Mouse (Mus musculus): Measurements from ENCODE around the gene Pyroxd2. TPM values are rescaled to one million over a fixed set of nuclear protein-coding genes. Genes with fewer than 3 reads are reported as not detected.

The Pyroxd2 gene
- polyA plus RNA-seq, 1 experiment from 2014 or later: 1.5 TPM

DNA sequence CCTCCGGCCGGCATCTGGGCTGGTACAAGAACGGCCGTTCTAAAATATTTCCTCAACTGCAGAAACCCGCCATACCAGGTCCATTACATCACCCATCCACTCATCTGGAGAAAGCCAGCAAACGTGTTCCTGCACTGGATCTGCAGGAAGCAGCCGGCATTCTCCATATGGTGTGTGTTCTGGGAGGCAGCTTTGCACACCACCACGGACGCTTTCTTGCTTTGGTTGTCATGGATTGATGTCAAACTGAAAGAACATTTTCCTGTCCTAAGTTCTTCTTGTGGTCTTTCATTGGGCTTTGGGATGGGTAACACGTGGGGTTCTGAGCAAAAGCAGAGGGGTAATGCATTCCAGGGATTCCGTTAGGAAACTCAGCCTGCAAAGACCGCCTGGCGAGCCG is 10.7 kb downstream of the Pyroxd2 start:
- Histone ChIP-seq H3K4me3 (replicated peaks; ENCODE audit: low read depth, low read length) (no peak overlapping the region), H3K27ac (replicated peaks; ENCODE audit: low read depth, low read length) (no peak overlapping the region), H3K4me2 (ENCODE audit: low read length) (no peak overlapping the region), H3K9ac (replicated peaks; ENCODE audit: low read length) (no peak overlapping the region), H3K4me1 (ENCODE audit: control insufficient read depth, insufficient read depth, low read length) (peaks cover 7% of the 10 kb centered on the region; the same call in 1 of the 2 replicates), H3K36me3 (ENCODE audit: control insufficient read depth, insufficient read depth, low read length) (no peaks in the 10 kb centered on the region), H3K9me3 (ENCODE audit: control insufficient read depth, low read length) (no peaks in the 10 kb centered on the region), H3K27me3 (ENCODE audit: control insufficient read depth, insufficient read depth, low read length) (no peaks in the 10 kb centered on the region)
- ATAC-seq (ENCODE audit: low FRiP score, low TSS enrichment): no peak
- no peak for DNase-seq
- 83% methylated on average over 14 of the region's 14 CpGs for WGBS

GRCm38 (mm10) chr19:42740163-42740899 is 12.2 kb downstream of the Pyroxd2 start:
- DNase-seq (no peak), ATAC-seq (ENCODE audit: low FRiP score, low TSS enrichment) (no peak)
- Histone ChIP-seq H3K4me1 (ENCODE audit: control insufficient read depth, insufficient read depth, low read length) (peaks cover 7% of the 10 kb centered on the region; the same call in 1 of the 2 replicates), H3K27ac (replicated peaks; ENCODE audit: low read depth, low read length) (no peak overlapping the region), H3K27me3 (ENCODE audit: control insufficient read depth, insufficient read depth, low read length) (no peaks in the 10 kb centered on the region), H3K4me3 (replicated peaks; ENCODE audit: low read depth, low read length) (no peak overlapping the region), H3K36me3 (ENCODE audit: control insufficient read depth, insufficient read depth, low read length) (no peaks in the 10 kb centered on the region), H3K9me3 (ENCODE audit: control insufficient read depth, low read length) (no peaks in the 10 kb centered on the region), H3K4me2 (ENCODE audit: low read length) (no peak overlapping the region), H3K9ac (replicated peaks; ENCODE audit: low read length) (no peak overlapping the region)
- 75% methylated on average over 8 of the region's 8 CpGs for WGBS

DNA sequence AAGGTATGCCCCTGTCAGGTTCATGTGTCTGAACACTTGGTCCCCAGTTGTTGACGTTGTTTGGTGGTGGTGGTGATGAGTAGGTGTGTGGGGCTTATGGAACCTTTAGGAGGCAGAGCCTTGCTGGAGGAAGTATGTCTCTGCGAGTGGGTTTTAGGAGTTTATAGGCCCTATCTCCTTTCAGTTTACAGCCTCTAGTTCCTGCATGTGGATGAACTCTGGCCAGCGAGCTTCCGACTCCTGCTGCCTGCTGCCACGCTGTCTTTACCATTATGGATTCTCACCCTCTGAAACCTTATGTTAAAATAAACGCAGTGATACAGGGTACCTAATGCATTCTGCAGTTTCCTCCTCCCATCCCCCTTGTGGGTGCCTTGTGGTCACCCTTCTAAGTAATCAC is 12.8 kb downstream of the Pyroxd2 start:
- Histone ChIP-seq H3K4me3 (replicated peaks; ENCODE audit: low read depth, low read length) (no peak overlapping the region), H3K4me1 (ENCODE audit: control insufficient read depth, insufficient read depth, low read length) (peaks cover 7% of the 10 kb centered on the region; the same call in 1 of the 2 replicates), H3K27ac (replicated peaks; ENCODE audit: low read depth, low read length) (no peak overlapping the region), H3K4me2 (ENCODE audit: low read length) (no peak overlapping the region), H3K36me3 (ENCODE audit: control insufficient read depth, insufficient read depth, low read length) (no peaks in the 10 kb centered on the region), H3K27me3 (ENCODE audit: control insufficient read depth, insufficient read depth, low read length) (no peaks in the 10 kb centered on the region), H3K9me3 (ENCODE audit: control insufficient read depth, low read length) (no peaks in the 10 kb centered on the region), H3K9ac (replicated peaks; ENCODE audit: low read length) (no peak overlapping the region)
- no peak for DNase-seq
- no peak for ATAC-seq (ENCODE audit: low FRiP score, low TSS enrichment)
- WGBS: 91% methylated on average over 6 of the region's 6 CpGs

- H3K27ac ChIP-seq (replicated peaks; ENCODE audit: low read depth, low read length): no peak overlapping the region
- H3K4me3 ChIP-seq (replicated peaks; ENCODE audit: low read depth, low read length): no peak overlapping the region
- H3K4me2 ChIP-seq (ENCODE audit: low read length): no peak overlapping the region
- ATAC-seq (ENCODE audit: low FRiP score, low TSS enrichment) (no peak), DNase-seq (no peak)
- no peaks in the 10 kb centered on the region for H3K9me3 ChIP-seq (ENCODE audit: control insufficient read depth, low read length)
- 62% methylated on average over 9 of the region's 9 CpGs for WGBS
- H3K4me1 ChIP-seq (ENCODE audit: control insufficient read depth, insufficient read depth, low read length): no peaks in the 10 kb centered on the region; the same call in 1 of the 2 replicates
- H3K27me3 ChIP-seq (ENCODE audit: control insufficient read depth, insufficient read depth, low read length): no peaks in the 10 kb centered on the region
- H3K36me3 ChIP-seq (ENCODE audit: control insufficient read depth, insufficient read depth, low read length): no peaks in the 10 kb centered on the region
- H3K9ac ChIP-seq (replicated peaks; ENCODE audit: low read length): no peak overlapping the region
Observed at GRCm38 (mm10) chr19:42737753-42738152, 14.8 kb downstream of the Pyroxd2 start.

- Histone ChIP-seq H3K27ac (replicated peaks; ENCODE audit: low read depth, low read length) (no peak overlapping the region), H3K36me3 (ENCODE audit: control insufficient read depth, insufficient read depth, low read length) (no peaks in the 10 kb centered on the region), H3K9me3 (ENCODE audit: control insufficient read depth, low read length) (no peaks in the 10 kb centered on the region), H3K27me3 (ENCODE audit: control insufficient read depth, insufficient read depth, low read length) (no peaks in the 10 kb centered on the region), H3K4me2 (ENCODE audit: low read length) (no peak overlapping the region), H3K9ac (replicated peaks; ENCODE audit: low read length) (no peak overlapping the region), H3K4me3 (replicated peaks; ENCODE audit: low read depth, low read length) (no peak overlapping the region), H3K4me1 (ENCODE audit: control insufficient read depth, insufficient read depth, low read length) (no peaks in the 10 kb centered on the region)
- ATAC-seq (ENCODE audit: low FRiP score, low TSS enrichment) (no peak), DNase-seq (no peak)
- WGBS: 89% methylated on average over 5 of the region's 5 CpGs
Observed at GRCm38 (mm10) chr19:42734982-42735381, 17.6 kb downstream of the Pyroxd2 start.

DNA sequence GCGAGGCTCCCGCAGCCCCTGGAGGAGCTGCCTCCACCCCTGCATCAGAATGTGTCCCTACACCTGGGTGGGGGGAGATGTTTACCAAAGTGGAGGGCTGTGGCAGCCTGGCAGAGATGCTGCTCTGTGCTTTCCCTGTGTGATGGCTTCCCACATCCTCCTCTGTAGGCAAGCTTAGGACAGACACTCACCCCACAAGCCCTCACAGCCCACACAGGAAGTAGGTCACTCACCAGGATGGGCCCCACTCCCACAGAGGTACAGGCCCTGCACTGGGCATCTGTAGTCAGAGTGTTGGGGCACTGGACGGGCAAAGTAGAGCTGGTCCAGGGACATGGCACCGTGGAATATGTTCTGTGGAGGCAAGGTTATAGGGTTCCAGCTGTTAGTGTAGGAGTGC is 25.2 kb downstream of the Pyroxd2 start:
- Histone ChIP-seq H3K9ac (replicated peaks; ENCODE audit: low read length) (no peak overlapping the region), H3K4me2 (ENCODE audit: low read length) (no peak overlapping the region), H3K27ac (replicated peaks; ENCODE audit: low read depth, low read length) (no peak overlapping the region), H3K36me3 (ENCODE audit: control insufficient read depth, insufficient read depth, low read length) (no peaks in the 10 kb centered on the region), H3K4me3 (replicated peaks; ENCODE audit: low read depth, low read length) (no peak overlapping the region), H3K4me1 (ENCODE audit: control insufficient read depth, insufficient read depth, low read length) (no peaks in the 10 kb centered on the region), H3K27me3 (ENCODE audit: control insufficient read depth, insufficient read depth, low read length) (no peaks in the 10 kb centered on the region), H3K9me3 (ENCODE audit: control insufficient read depth, low read length) (no peaks in the 10 kb centered on the region)
- WGBS: 90% methylated on average over 4 of the region's 4 CpGs
- no peak for ATAC-seq (ENCODE audit: low FRiP score, low TSS enrichment)
- DNase-seq: no peak

DNA sequence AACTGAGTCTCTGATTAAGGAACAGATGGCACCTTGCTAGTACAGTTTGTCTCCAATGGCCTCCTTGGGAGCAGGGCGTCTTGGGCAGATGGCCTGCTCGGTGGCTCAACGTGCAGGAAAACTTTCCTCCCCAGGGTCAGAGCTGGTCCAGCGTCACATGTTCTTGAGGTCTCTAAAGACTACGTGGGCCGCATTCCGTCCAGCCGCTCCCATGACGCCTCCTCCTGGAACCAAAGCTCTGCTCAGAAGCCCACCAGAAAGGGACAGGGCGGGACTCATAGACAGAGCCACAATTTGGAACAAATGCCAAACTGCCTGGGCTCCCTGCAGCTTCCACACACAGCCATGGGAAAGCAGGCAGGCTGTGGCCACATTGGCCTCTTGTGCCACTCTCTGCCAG is 25.8 kb downstream of the Pyroxd2 start:
- Histone ChIP-seq H3K4me2 (ENCODE audit: low read length) (no peak overlapping the region), H3K4me1 (ENCODE audit: control insufficient read depth, insufficient read depth, low read length) (no peaks in the 10 kb centered on the region), H3K27ac (replicated peaks; ENCODE audit: low read depth, low read length) (no peak overlapping the region), H3K27me3 (ENCODE audit: control insufficient read depth, insufficient read depth, low read length) (no peaks in the 10 kb centered on the region), H3K9ac (replicated peaks; ENCODE audit: low read length) (no peak overlapping the region), H3K9me3 (ENCODE audit: control insufficient read depth, low read length) (no peaks in the 10 kb centered on the region), H3K4me3 (replicated peaks; ENCODE audit: low read depth, low read length) (no peak overlapping the region), H3K36me3 (ENCODE audit: control insufficient read depth, insufficient read depth, low read length) (no peaks in the 10 kb centered on the region)
- ATAC-seq (ENCODE audit: low FRiP score, low TSS enrichment): no peak
- no peak for DNase-seq
- 90% methylated on average over 10 of the region's 10 CpGs for WGBS

GRCm38 (mm10) chr19:42725973-42726350 is 26.6 kb downstream of the Pyroxd2 start:
- no peaks in the 10 kb centered on the region for H3K9me3 ChIP-seq (ENCODE audit: control insufficient read depth, low read length)
- no peaks in the 10 kb centered on the region for H3K27me3 ChIP-seq (ENCODE audit: control insufficient read depth, insufficient read depth, low read length)
- H3K4me1 ChIP-seq (ENCODE audit: control insufficient read depth, insufficient read depth, low read length): no peaks in the 10 kb centered on the region
- DNase-seq: no peak
- H3K4me2 ChIP-seq (ENCODE audit: low read length): no peak overlapping the region
- H3K4me3 ChIP-seq (replicated peaks; ENCODE audit: low read depth, low read length): no peak overlapping the region
- H3K9ac ChIP-seq (replicated peaks; ENCODE audit: low read length): no peak overlapping the region
- 90% methylated on average over 3 of the region's 3 CpGs for WGBS
- ATAC-seq (ENCODE audit: low FRiP score, low TSS enrichment): no peak
- H3K27ac ChIP-seq (replicated peaks; ENCODE audit: low read depth, low read length): no peak overlapping the region
- no peaks in the 10 kb centered on the region for H3K36me3 ChIP-seq (ENCODE audit: control insufficient read depth, insufficient read depth, low read length)

Data from midbrain, embryonic 14.5 days (tissue).